Mouse (Mus musculus) E14TG2a.4 (cell line): ENCODE measurements around the gene Aldh1l1.

ENCODE experiments used
- H3K27me3 ChIP-seq: 2 replicates; pipeline ENCODE4 v1.6.1; 2014; ENCODE audit warnings: low read length, control low read depth; ENCODE audit not compliant: insufficient read depth
- H3K36me3 ChIP-seq: 2 replicates; pipeline ENCODE4 v1.6.1; 2014; ENCODE audit warnings: low read length, control low read depth; ENCODE audit not compliant: insufficient read depth
- H3K4me1 ChIP-seq: replicated peaks from 2 replicates; pipeline ENCODE4 v1.6.1; 2014; ENCODE audit warnings: low read depth, low read length, control low read depth
- H3K4me3 ChIP-seq: replicated peaks from 2 replicates; pipeline ENCODE4 v1.5.1; 2014; ENCODE audit warnings: mild to moderate bottlenecking, low read length
- H3K9me3 ChIP-seq: 2 replicates; pipeline ENCODE4 v1.6.1; 2014; ENCODE audit warnings: low read length, control low read depth
- CTCF ChIP-seq: conservative IDR thresholded peaks from 2 replicates; pipeline ENCODE4 v1.5.1; 2014; ENCODE audit warnings: low read length
- NANOG ChIP-seq: IDR thresholded peaks from 2 replicates; pipeline ENCODE4 v1.6.1; 2014; ENCODE audit warnings: borderline replicate concordance, low read length, mixed read lengths
- POU5F1 ChIP-seq: IDR thresholded peaks from 2 replicates; pipeline ENCODE4 v1.6.1; 2014; ENCODE audit warnings: low read length, borderline replicate concordance

Gene Aldh1l1

GRCm38 (mm10) chr6:90582331-90582730 is 96.1 kb downstream of the Aldh1l1 start:
- no peaks in the 10 kb centered on the region for H3K9me3 ChIP-seq
- H3K27me3 ChIP-seq: no peaks in the 10 kb centered on the region
- no peaks in the 10 kb centered on the region for H3K4me1 ChIP-seq
- TF ChIP-seq NANOG: no peak
- TF ChIP-seq POU5F1: no peak
- TF ChIP-seq CTCF: no peak
- H3K4me3 ChIP-seq: no peak overlapping the region
- H3K36me3 ChIP-seq: no peaks in the 10 kb centered on the region

- no peak for TF ChIP-seq CTCF
- TF ChIP-seq NANOG: no peak
- no peak for TF ChIP-seq POU5F1
- Histone ChIP-seq H3K36me3 (no peaks in the 10 kb centered on the region), H3K4me1 (no peaks in the 10 kb centered on the region)
Measured at GRCm38 (mm10) chr6:90588113-90588512, 101.9 kb downstream of the Aldh1l1 start.

GRCm38 (mm10) chr6:90590707-90591106 is 104.5 kb downstream of the Aldh1l1 start:
- Histone ChIP-seq H3K36me3 (peaks cover 3% of the 10 kb centered on the region; the same call in 1 of the 2 replicates), H3K4me1 (no peaks in the 10 kb centered on the region), H3K9me3 (peaks cover 7% of the 10 kb centered on the region), H3K4me3 (no peak overlapping the region), H3K27me3 (no peaks in the 10 kb centered on the region)
- TF ChIP-seq CTCF: no peak
- no peak for TF ChIP-seq NANOG
- no peak for TF ChIP-seq POU5F1

More at GRCm38 (mm10) chr6:90588113-90588512, 101.9 kb downstream of the Aldh1l1 start:
- no peak overlapping the region for H3K4me3 ChIP-seq
- H3K9me3 ChIP-seq: no peaks in the 10 kb centered on the region
- no peaks in the 10 kb centered on the region for H3K27me3 ChIP-seq

GRCm38 (mm10) chr6:90594972-90595371 is 108.7 kb downstream of the Aldh1l1 start:
- no peaks in the 10 kb centered on the region for H3K27me3 ChIP-seq
- no peak overlapping the region for H3K4me3 ChIP-seq
- peaks cover 3% of the 10 kb centered on the region; the same call in 1 of the 2 replicates for H3K36me3 ChIP-seq
- no peaks in the 10 kb centered on the region for H3K4me1 ChIP-seq
- peaks cover 13% of the 10 kb centered on the region for H3K9me3 ChIP-seq
- TF ChIP-seq CTCF (no peak), NANOG (no peak), POU5F1 (no peak)

GRCm38 (mm10) chr6:90597060-90597459 is 110.8 kb downstream of the Aldh1l1 start:
- Histone ChIP-seq H3K27me3 (peaks cover 4% of the 10 kb centered on the region; the same call in 1 of the 2 replicates), H3K36me3 (peaks cover 3% of the 10 kb centered on the region; the same call in 1 of the 2 replicates)
- TF ChIP-seq NANOG (no peak), POU5F1 (no peak), CTCF (no peak)

GRCm38 (mm10) chr6:90597592-90597991 is 111.4 kb downstream of the Aldh1l1 start:
- Histone ChIP-seq H3K36me3 (peaks cover 3% of the 10 kb centered on the region; the same call in 1 of the 2 replicates), H3K4me3 (no peak overlapping the region), H3K4me1 (no peaks in the 10 kb centered on the region), H3K27me3 (peaks cover 10% of the 10 kb centered on the region; the same call in 1 of the 2 replicates), H3K9me3 (peaks cover 13% of the 10 kb centered on the region)
- TF ChIP-seq POU5F1 (no peak), NANOG (no peak), CTCF (no peak)

More at GRCm38 (mm10) chr6:90597060-90597459, 110.8 kb downstream of the Aldh1l1 start:
- H3K4me1 ChIP-seq: no peaks in the 10 kb centered on the region
- no peak overlapping the region for H3K4me3 ChIP-seq
- peaks cover 13% of the 10 kb centered on the region for H3K9me3 ChIP-seq

- Histone ChIP-seq H3K36me3 (peaks cover 3% of the 10 kb centered on the region; the same call in 1 of the 2 replicates), H3K27me3 (peaks cover 12% of the 10 kb centered on the region; the same call in 1 of the 2 replicates), H3K4me1 (no peaks in the 10 kb centered on the region), H3K4me3 (no peak overlapping the region), H3K9me3 (peaks cover 13% of the 10 kb centered on the region)
- TF ChIP-seq CTCF (no peak), NANOG (no peak)
Measured at GRCm38 (mm10) chr6:90598197-90598596, 112.0 kb downstream of the Aldh1l1 start.

- peaks cover 17% of the 10 kb centered on the region for H3K27me3 ChIP-seq
- peaks cover 5% of the 10 kb centered on the region; the same call in 1 of the 2 replicates for H3K4me1 ChIP-seq
- no peak overlapping the region for H3K4me3 ChIP-seq
- H3K36me3 ChIP-seq: peaks cover under 1% of the 10 kb centered on the region; the same call in 1 of the 2 replicates
- TF ChIP-seq POU5F1 (no peak), CTCF (no peak), NANOG (no peak)
- peaks cover 10% of the 10 kb centered on the region for H3K9me3 ChIP-seq
Measured at GRCm38 (mm10) chr6:90600351-90600750, 114.1 kb downstream of the Aldh1l1 start.

GRCm38 (mm10) chr6:90601736-90602135 is 115.5 kb downstream of the Aldh1l1 start:
- no peaks in the 10 kb centered on the region for H3K36me3 ChIP-seq
- H3K27me3 ChIP-seq: peaks cover 22% of the 10 kb centered on the region
- H3K4me1 ChIP-seq: peaks cover 9% of the 10 kb centered on the region; the same call in 1 of the 2 replicates
- no peak overlapping the region for H3K4me3 ChIP-seq
- H3K9me3 ChIP-seq: no peaks in the 10 kb centered on the region
- TF ChIP-seq CTCF (no peak), NANOG (no peak), POU5F1 (no peak)
